Mouse (Mus musculus): ENCODE results near the gene Prkx. TPM values are rescaled to one million over a fixed set of nuclear protein-coding genes. Genes with fewer than 3 reads are reported as not detected.

Prkx gene
- 2.8 and 3.3 TPM in 2 replicates for polyA plus RNA-seq (2021; fragmentation: Nextera tagmentation)
- long read RNA-seq, experiment 1, full-length matches to known transcripts, result 9 of 21 reads
- long read RNA-seq, experiment 1, partial matches to known transcripts, result 0 of 21 reads
- long read RNA-seq, experiment 1, other reads (novel, unspliced or antisense), result 12 of 21 reads
- long read RNA-seq, experiment 2, full-length matches to known transcripts, result 3 of 15 reads
- long read RNA-seq, experiment 2, partial matches to known transcripts, result 0 of 15 reads
- long read RNA-seq, experiment 2, other reads (novel, unspliced or antisense), result 12 of 15 reads

GRCm38 (mm10) chrX:77796238-77796835, at the start of gene Prkx:
Prkx (minus strand) TSS chrX:77796278.

Other genes with a start within 250 kb of the Prkx start
- gene Pbsn, start 57.3 kb upstream of the Prkx start, polyA plus RNA-seq (2021; fragmentation: Nextera tagmentation), result not detected in 2 replicates
- not detected in 2 replicates for gene Gm14744, start 68.5 kb upstream of the Prkx start, polyA plus RNA-seq (2021; fragmentation: Nextera tagmentation)
- gene 5430402E10Rik, start 128.8 kb upstream of the Prkx start, polyA plus RNA-seq (2021; fragmentation: Nextera tagmentation), result not detected in 2 replicates

Data from left cerebral cortex, adult 6 months (tissue).